Mouse (Mus musculus): ENCODE results near the gene Ifih1.

GRCm38 (mm10) chr2:62670767-62671166 is 24.7 kb upstream of the Ifih1 start:
- TF ChIP-seq CTCF (IDR thresholded peaks at IDR 0.05; ENCODE audit: low read depth, low read length) (no peak), GATA1 (IDR thresholded peaks at IDR 0.05; ENCODE audit: borderline replicate concordance, low read length) (no peak), TAL1 (conservative IDR thresholded peaks at IDR 0.05; ENCODE audit: low read depth, low read length) (no peak)

Measured in G1E (cell line).